Mouse (Mus musculus): ENCODE measurements around the gene Cmah.
A peak's percentile ranks its signal among the peaks of the same experiment; 100 is the strongest.

DNA sequence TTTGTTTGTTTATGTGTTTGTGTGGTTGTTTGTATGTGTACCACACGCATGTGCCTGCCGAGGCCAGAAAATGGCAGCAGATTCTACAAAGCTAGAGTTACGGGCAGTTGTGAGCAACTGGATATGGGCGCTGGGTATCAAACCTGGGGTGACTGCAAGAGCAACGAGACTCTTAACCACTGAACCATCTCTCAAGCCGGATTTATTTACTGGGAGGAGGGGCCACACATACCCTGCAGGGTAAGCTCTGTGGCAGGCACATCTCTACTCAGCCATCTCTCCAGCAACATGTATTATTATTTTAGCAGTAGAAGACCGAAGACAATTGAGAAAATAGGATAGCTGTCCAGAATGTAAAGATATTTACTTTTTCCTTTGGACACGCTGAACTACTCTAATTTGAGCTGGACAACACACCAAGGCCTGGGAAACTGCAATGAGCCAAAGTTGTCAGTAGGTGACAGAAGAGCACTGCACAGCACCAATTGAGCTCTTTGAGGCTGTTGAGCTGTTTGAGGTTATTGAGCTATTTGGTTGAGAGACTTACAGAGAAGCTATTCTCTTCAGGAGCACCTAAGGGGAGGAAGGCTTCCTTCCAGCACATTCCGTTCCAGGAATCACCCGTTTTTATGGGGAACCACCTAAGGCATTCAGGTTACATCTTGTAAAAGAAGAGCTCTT, 154.6 kb downstream of the Cmah start:
- peak; percentile 94 for TF ChIP-seq CTCF (IDR thresholded peaks at IDR 0.05; ENCODE audit: borderline replicate concordance, extremely low read depth, insufficient read depth, insufficient read length)
- TF ChIP-seq POLR2A (IDR thresholded peaks at IDR 0.05; ENCODE audit: borderline replicate concordance, extremely low read depth, insufficient read depth, insufficient read length, poor library complexity, severe bottlenecking) = no peak
